Mouse (Mus musculus) layer of hippocampus, adult 9-11 months (tissue): ENCODE measurements at regions not wholly inside any gene's neighbourhood (a gene's known extent, or its start where the extent isn't known, plus 50 kb on each side); places are given as distances from the start of the nearest gene placed in this dataset.

Experiments
- DNase-seq: peaks from one replicate; pipeline ENCODE4 v3.0.0; 2022

GRCm38 (mm10) chr5:43139813-43140212, 93.2 kb upstream of the Cpeb2 start:
- no peak for DNase-seq

- DNase-seq = no peak
Observed at GRCm38 (mm10) chr5:43145939-43146338, 87.0 kb upstream of the Cpeb2 start.

- no peak for DNase-seq
Observed at GRCm38 (mm10) chr5:43146928-43147327, 86.0 kb upstream of the Cpeb2 start.

GRCm38 (mm10) chr5:43148486-43148885, 84.5 kb upstream of the Cpeb2 start:
- no peak for DNase-seq

- no peak for DNase-seq
Observed at GRCm38 (mm10) chr5:43149559-43149958, 83.4 kb upstream of the Cpeb2 start.

- no peak for DNase-seq
Observed at GRCm38 (mm10) chr5:43151099-43151774, 81.7 kb upstream of the Cpeb2 start.

- DNase-seq = no peak
Observed at GRCm38 (mm10) chr5:43152119-43152611, 80.8 kb upstream of the Cpeb2 start.

- no peak for DNase-seq
Observed at GRCm38 (mm10) chr5:43152881-43153280, 80.1 kb upstream of the Cpeb2 start.

GRCm38 (mm10) chr5:43156771-43157170, 76.2 kb upstream of the Cpeb2 start:
- no peak for DNase-seq

GRCm38 (mm10) chr5:43160140-43160539, 72.8 kb upstream of the Cpeb2 start:
- DNase-seq = no peak

GRCm38 (mm10) chr5:43181475-43181874, 51.5 kb upstream of the Cpeb2 start:
- DNase-seq = no peak
